Comparison of ENCODE assay signal across 7 mouse cellular contexts in genomic region chr19:41847992-41848851, GRCm38 (mm10). TPM values are rescaled to one million over a fixed set of nuclear protein-coding genes. Genes with fewer than 3 reads are reported as not detected.
A peak's percentile ranks its signal among the peaks of the same experiment; 100 is the strongest.
DNase-seq lines count a peak whose midpoint lies in the region; ATAC-seq lines count a peak whose summit lies in the region.

Gene Frat2, minus strand, starts transcription at chr19:41848132.

- H3K9ac ChIP-seq in midbrain, embryonic 13.5 days (replicated peaks), result peak within 1 kb of the TSS; percentile 91

- peak within 1 kb of the TSS; percentile 88 for H3K4me2 ChIP-seq in midbrain, embryonic 13.5 days (replicated peaks)

- H3K36me3 ChIP-seq in limb, embryonic 10.5 days, result no peaks in the 10 kb centered on the region
- no peaks in the 10 kb centered on the region for H3K36me3 ChIP-seq in midbrain, embryonic 13.5 days

- peak; percentile 87 for ATAC-seq in granulocyte monocyte progenitor cell, adult 5-6 weeks (replicated peaks; ENCODE audit: poor library complexity, severe bottlenecking)
- ATAC-seq in midbrain, embryonic 13.5 days, result peak; percentile 94

- peak within 1 kb of the TSS; percentile 95 for H3K27ac ChIP-seq in limb, embryonic 10.5 days
- peak within 1 kb of the TSS; percentile 94 for H3K27ac ChIP-seq in midbrain, embryonic 13.5 days

- WGBS in limb, embryonic 10.5 days, result 2% methylated on average over 72 of the region's 72 CpGs
- WGBS in midbrain, embryonic 13.5 days, result under 1% methylated on average over 71 of the region's 72 CpGs

- H3K27me3 ChIP-seq in limb, embryonic 10.5 days (ENCODE audit: low read depth, poor library complexity, severe bottlenecking), result peaks cover 21% of the 10 kb centered on the region
- no peaks in the 10 kb centered on the region for H3K27me3 ChIP-seq in midbrain, embryonic 13.5 days

- peak within 1 kb of the TSS; percentile 78 for H3K4me3 ChIP-seq in limb, embryonic 10.5 days
- peak within 1 kb of the TSS; percentile 78 for H3K4me3 ChIP-seq in midbrain, embryonic 13.5 days (replicated peaks)

- no peaks in the 10 kb centered on the region for H3K9me3 ChIP-seq in limb, embryonic 10.5 days (replicated peaks)
- H3K9me3 ChIP-seq in midbrain, embryonic 13.5 days, result no peaks in the 10 kb centered on the region

- DNase-seq in adrenal gland, adult 8-10 months, result peak; percentile 80
- DNase-seq in embryo, embryonic 9.5 days (ENCODE audit: extremely low spot score), result peak; percentile 96
- DNase-seq in kidney, adult 11 months, result peak; percentile 83
- peak; percentile 95 for DNase-seq in limb, embryonic 10.5 days (ENCODE audit: low spot score)
- peak; percentile 91 for DNase-seq in spleen, adult 12 weeks (ENCODE audit: low spot score)

- peaks cover 34% of the 10 kb centered on the region for H3K4me1 ChIP-seq in limb, embryonic 10.5 days
- H3K4me1 ChIP-seq in midbrain, embryonic 13.5 days (replicated peaks), result peaks cover 38% of the 10 kb centered on the region

RNA-seq across cellular contexts. Expression of gene Frat2, which starts in this region (rescaled TPM):
- total RNA-seq in adrenal gland, adult 8-10 months (2022), result 1 to 10 TPM; 1.8 to 4.4 (median 3.8) TPM
- 18.9 and 20.6 TPM in 2 replicates for total RNA-seq in granulocyte monocyte progenitor cell, adult 5-6 weeks (2014; fragmentation: Nextera tagmentation)
- total RNA-seq in granulocyte monocyte progenitor cell, adult 5-6 weeks (2017), result 25.7 and 33.4 TPM in 2 replicates
- 1.9 and 3.0 TPM in 2 replicates for polyA plus RNA-seq in limb, embryonic 10.5 days (2016; fragmentation: Nextera tagmentation; extraction: Ambion mirVana)
- polyA plus RNA-seq in midbrain, embryonic 13.5 days (2015; fragmentation: Nextera tagmentation; extraction: Ambion mirVana), result 7.6 and 10.4 TPM in 2 replicates

Comparison
In these comparisons a context has a peak if more than half of its experiments do, and no peak if none do; other contexts are left out.
1. Peak in every context shown above with its lines: DNase-seq, ATAC-seq, H3K4me3 ChIP-seq and H3K27ac ChIP-seq.